In the genomic region with DNA sequence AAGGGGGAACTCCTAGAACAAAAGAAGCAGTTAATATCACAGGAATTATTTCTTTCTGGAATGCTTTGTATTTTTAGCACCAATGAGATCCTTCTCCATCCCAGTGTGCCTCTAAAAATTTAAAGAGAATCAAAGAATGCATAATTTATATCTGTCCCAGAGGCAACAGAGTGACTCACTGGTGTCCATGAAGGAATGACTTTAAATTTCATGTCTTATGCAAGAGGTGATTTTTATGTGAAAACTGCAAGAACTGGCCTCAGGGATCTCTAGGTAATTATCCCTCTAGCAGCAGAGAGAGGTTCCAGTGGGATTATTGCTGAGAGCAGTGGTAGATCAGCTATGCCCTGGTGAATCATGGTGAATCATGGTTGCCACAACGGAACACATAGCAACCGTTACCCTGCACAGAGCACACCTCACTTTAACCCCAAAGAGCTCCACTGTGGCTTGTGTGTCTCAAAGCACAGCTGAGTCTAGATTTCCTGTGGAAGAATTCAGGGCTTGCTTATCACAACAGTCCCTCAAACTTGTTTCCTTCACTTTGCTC, we compare ENCODE assay signal across 18 mouse cellular contexts.
DNase-seq lines count a peak whose midpoint lies in the region; ATAC-seq and TF ChIP-seq lines count a peak whose summit lies in the region.
"Had no signal": no experiment of that assay in that cellular context is flagged by ENCODE, and none has a peak within 500 bp of the region (broad histone marks: within the 10 kb centered on the region; RNA-seq: fewer than 3 reads in every experiment).

No protein-coding gene starts in this region.

- no peak overlapping the region for H3K4me3 ChIP-seq in embryonic facial prominence, embryonic 14.5 days (ENCODE audit: low read depth, low read length)
- H3K4me3 ChIP-seq in embryonic facial prominence, embryonic 10.5 days, result no peak overlapping the region
- no peak overlapping the region for H3K4me3 ChIP-seq in midbrain, embryonic 14.5 days (replicated peaks; ENCODE audit: low read depth, low read length)
- H3K4me3 ChIP-seq in midbrain, embryonic 11.5 days (ENCODE audit: low read depth, low read length), result no peak overlapping the region
- no peak overlapping the region for H3K4me3 ChIP-seq in midbrain, postnatal 0 days (ENCODE audit: low read depth, low read length)
- H3K4me3 ChIP-seq in heart, adult 2 months, result no peak overlapping the region
- H3K4me3 ChIP-seq: embryonic facial prominence, embryonic 15.5 days; heart, embryonic 13.5 days; limb, embryonic 13.5 days had no signal

- H3K27me3 ChIP-seq in embryonic facial prominence, embryonic 14.5 days (replicated peaks; ENCODE audit: control insufficient read depth, insufficient read depth, low read length), result no peaks in the 10 kb centered on the region
- no peaks in the 10 kb centered on the region for H3K27me3 ChIP-seq in embryonic facial prominence, embryonic 10.5 days (replicated peaks; ENCODE audit: low read depth, poor library complexity, severe bottlenecking)
- no peaks in the 10 kb centered on the region for H3K27me3 ChIP-seq in midbrain, embryonic 14.5 days (ENCODE audit: control insufficient read depth, insufficient read depth, low read length)
- no peaks in the 10 kb centered on the region for H3K27me3 ChIP-seq in midbrain, embryonic 11.5 days (ENCODE audit: control insufficient read depth, insufficient read depth, low read length)
- H3K27me3 ChIP-seq in midbrain, postnatal 0 days (ENCODE audit: insufficient read depth, low read length), result no peaks in the 10 kb centered on the region
- H3K27me3 ChIP-seq in heart, adult 2 months (ENCODE audit: control insufficient read depth, insufficient read depth, low read length), result no peaks in the 10 kb centered on the region
- H3K27me3 ChIP-seq: embryonic facial prominence, embryonic 15.5 days; heart, embryonic 13.5 days; limb, embryonic 13.5 days had no signal

- DNase-seq in embryonic facial prominence, embryonic 14.5 days (ENCODE audit: low spot score), result peak; percentile 39
- DNase-seq in embryonic facial prominence, embryonic 10.5 days (ENCODE audit: low spot score), result no peak
- DNase-seq in midbrain, embryonic 14.5 days, result peak; percentile 37
- DNase-seq in midbrain, embryonic 11.5 days (ENCODE audit: low spot score, missing footprints), result no peak
- peak; percentile 41 for DNase-seq in adrenal gland, adult 8-10 months
- no peak for DNase-seq in midbrain, postnatal 0 days (ENCODE audit: low spot score)
- DNase-seq in heart, adult 2 months, result no peak
- DNase-seq: cerebellum, adult 11-12 months; gastrocnemius, postnatal 10 days; kidney, adult 11 months; kidney, postnatal 25 days; lung, adult 2 months; spleen, adult 18-20 months had no signal

- WGBS in embryonic facial prominence, embryonic 14.5 days, result 72% methylated on average over 2 of the region's 2 CpGs
- 90% methylated on average over 2 of the region's 2 CpGs for WGBS in embryonic facial prominence, embryonic 10.5 days
- WGBS in midbrain, embryonic 14.5 days, result 47% methylated on average over 2 of the region's 2 CpGs
- 80% methylated on average over 2 of the region's 2 CpGs for WGBS in midbrain, embryonic 11.5 days
- whole genome bisulfite sequencing in midbrain, postnatal 0 days, result 57% methylated on average over 2 of the region's 2 CpGs
- WGBS in heart, adult 2 months, result 51% methylated on average over 2 of the region's 2 CpGs

- no peak for TF ChIP-seq CTCF in midbrain, postnatal 0 days (IDR thresholded peaks at IDR 0.05)
- TF ChIP-seq CTCF in heart, adult 2 months (IDR thresholded peaks at IDR 0.05), result no peak

- no peaks in the 10 kb centered on the region for H3K4me1 ChIP-seq in embryonic facial prominence, embryonic 14.5 days (ENCODE audit: control insufficient read depth, insufficient read depth, low read length)
- peaks cover 4% of the 10 kb centered on the region; the same call in 1 of the 2 replicates for H3K4me1 ChIP-seq in embryonic facial prominence, embryonic 10.5 days
- 0 out of 2 replicates have a peak, but pooled peaks cover 4% of the 10 kb centered on the region for H3K4me1 ChIP-seq in midbrain, embryonic 14.5 days (ENCODE audit: control insufficient read depth, insufficient read depth, low read length)
- no peaks in the 10 kb centered on the region for H3K4me1 ChIP-seq in midbrain, embryonic 11.5 days (ENCODE audit: control insufficient read depth, insufficient read depth, low read length)
- H3K4me1 ChIP-seq in midbrain, postnatal 0 days (ENCODE audit: insufficient read depth, low read length), result no peaks in the 10 kb centered on the region
- H3K4me1 ChIP-seq in heart, adult 2 months (ENCODE audit: control insufficient read depth, insufficient read depth, low read length), result no peaks in the 10 kb centered on the region
- H3K4me1 ChIP-seq: embryonic facial prominence, embryonic 15.5 days had no signal

- no peaks in the 10 kb centered on the region for H3K79me2 ChIP-seq in heart, adult 2 months (replicated peaks; ENCODE audit: control insufficient read depth, insufficient read depth, low read length)

- H3K4me2 ChIP-seq in embryonic facial prominence, embryonic 14.5 days (ENCODE audit: low read depth, low read length), result no peak overlapping the region
- H3K4me2 ChIP-seq in midbrain, embryonic 14.5 days (ENCODE audit: low read length), result no peak overlapping the region
- no peak overlapping the region for H3K4me2 ChIP-seq in midbrain, embryonic 11.5 days
- no peak overlapping the region for H3K4me2 ChIP-seq in midbrain, postnatal 0 days (ENCODE audit: low read depth, low read length, poor library complexity, severe bottlenecking)
- H3K4me2 ChIP-seq: embryonic facial prominence, embryonic 15.5 days; heart, embryonic 13.5 days; limb, embryonic 13.5 days had no signal

- TF ChIP-seq POLR2A in heart, adult 2 months (IDR thresholded peaks at IDR 0.05; ENCODE audit: insufficient read depth, low read depth, low read length), result no peak

- no peaks in the 10 kb centered on the region for H3K9me3 ChIP-seq in embryonic facial prominence, embryonic 14.5 days (ENCODE audit: control insufficient read depth, low read length)
- H3K9me3 ChIP-seq in embryonic facial prominence, embryonic 10.5 days, result no peaks in the 10 kb centered on the region
- H3K9me3 ChIP-seq in midbrain, embryonic 14.5 days (ENCODE audit: control insufficient read depth, low read length), result no peaks in the 10 kb centered on the region
- no peaks in the 10 kb centered on the region for H3K9me3 ChIP-seq in midbrain, embryonic 11.5 days (ENCODE audit: control insufficient read depth, low read length)
- no peaks in the 10 kb centered on the region for H3K9me3 ChIP-seq in midbrain, postnatal 0 days (ENCODE audit: low read length)
- H3K9me3 ChIP-seq: embryonic facial prominence, embryonic 15.5 days; heart, embryonic 13.5 days; limb, embryonic 13.5 days had no signal

- intact Hi-C loops in heart, adult 2 months (cut with DNase I), result no loop called here

- ATAC-seq in embryonic facial prominence, embryonic 14.5 days (ENCODE audit: low read depth), result peak; percentile 86; the same call in 1 of the 2 replicates
- no peak for ATAC-seq in midbrain, embryonic 14.5 days (ENCODE audit: low FRiP score, low TSS enrichment)
- ATAC-seq in midbrain, embryonic 11.5 days (ENCODE audit: low FRiP score), result no peak
- ATAC-seq in midbrain, postnatal 0 days (ENCODE audit: low FRiP score), result no peak
- no peak for ATAC-seq in erythroid progenitor cell, adult 5-6 weeks (replicated peaks; ENCODE audit: low FRiP score, poor library complexity, severe bottlenecking)
- ATAC-seq: forebrain, embryonic 16.5 days had no signal

- H3K9ac ChIP-seq in embryonic facial prominence, embryonic 14.5 days (ENCODE audit: low read depth, low read length), result no peak overlapping the region
- no peak overlapping the region for H3K9ac ChIP-seq in midbrain, embryonic 14.5 days (replicated peaks; ENCODE audit: low read length)
- no peak overlapping the region for H3K9ac ChIP-seq in midbrain, embryonic 11.5 days (ENCODE audit: low read length)
- no peak overlapping the region for H3K9ac ChIP-seq in midbrain, postnatal 0 days (replicated peaks; ENCODE audit: low read length, poor library complexity, severe bottlenecking)
- H3K9ac ChIP-seq in heart, adult 2 months (ENCODE audit: low read depth, low read length), result no peak overlapping the region
- H3K9ac ChIP-seq: embryonic facial prominence, embryonic 15.5 days; heart, embryonic 13.5 days; limb, embryonic 13.5 days had no signal

- H3K27ac ChIP-seq in embryonic facial prominence, embryonic 14.5 days (replicated peaks; ENCODE audit: low read depth, low read length), result no peak overlapping the region
- H3K27ac ChIP-seq in embryonic facial prominence, embryonic 10.5 days (replicated peaks), result no peak overlapping the region
- 0 out of 2 replicates have a peak overlapping the region, but pooled peaks have one; percentile 8 for H3K27ac ChIP-seq in midbrain, embryonic 14.5 days (replicated peaks; ENCODE audit: low read depth, low read length)
- no peak overlapping the region for H3K27ac ChIP-seq in midbrain, embryonic 11.5 days (ENCODE audit: low read depth, low read length)
- H3K27ac ChIP-seq in midbrain, postnatal 0 days (ENCODE audit: low read depth, low read length), result peak overlapping the region; percentile 14; the same call in 1 of the 2 replicates
- no peak overlapping the region for H3K27ac ChIP-seq in heart, adult 2 months
- H3K27ac ChIP-seq: embryonic facial prominence, embryonic 15.5 days; heart, embryonic 13.5 days; limb, embryonic 13.5 days had no signal

- H3K36me3 ChIP-seq in embryonic facial prominence, embryonic 14.5 days (ENCODE audit: control insufficient read depth, insufficient read depth, low read length), result no peaks in the 10 kb centered on the region
- H3K36me3 ChIP-seq in embryonic facial prominence, embryonic 10.5 days (replicated peaks), result no peaks in the 10 kb centered on the region
- no peaks in the 10 kb centered on the region for H3K36me3 ChIP-seq in midbrain, embryonic 14.5 days (ENCODE audit: control insufficient read depth, insufficient read depth, low read length)
- H3K36me3 ChIP-seq in midbrain, embryonic 11.5 days (ENCODE audit: control insufficient read depth, insufficient read depth, low read length), result no peaks in the 10 kb centered on the region
- no peaks in the 10 kb centered on the region for H3K36me3 ChIP-seq in midbrain, postnatal 0 days (ENCODE audit: insufficient read depth, low read length)
- H3K36me3 ChIP-seq in heart, adult 2 months (ENCODE audit: control insufficient read depth, insufficient read depth, low read length), result no peaks in the 10 kb centered on the region
- H3K36me3 ChIP-seq: embryonic facial prominence, embryonic 15.5 days; heart, embryonic 13.5 days; limb, embryonic 13.5 days had no signal

- TF ChIP-seq EP300 in heart, adult 2 months (IDR thresholded peaks at IDR 0.05; ENCODE audit: insufficient read depth, low read depth, low read length), result no peak

Comparison
In these comparisons a context has a peak if more than half of its experiments do, and no peak if none do; other contexts are left out.
1. DNase-seq: peak in embryonic facial prominence, embryonic 14.5 days (single experiment), midbrain, embryonic 14.5 days (single experiment) and adrenal gland, adult 8-10 months (single experiment); none in embryonic facial prominence, embryonic 10.5 days (single experiment), midbrain, embryonic 11.5 days (single experiment), midbrain, postnatal 0 days (single experiment) and heart, adult 2 months (0 of 2).
2. H3K27ac ChIP-seq: peak in midbrain, embryonic 14.5 days (single experiment) and midbrain, postnatal 0 days (single experiment); none in embryonic facial prominence, embryonic 14.5 days (single experiment), embryonic facial prominence, embryonic 10.5 days (single experiment), midbrain, embryonic 11.5 days (single experiment) and heart, adult 2 months (single experiment).